Mouse (Mus musculus) embryo, embryonic 11.5 days (tissue): ENCODE results near the gene Nav2.

ENCODE experiments used
- DNase-seq: peaks from one replicate; pipeline ENCODE4 v3.0.0-alpha.2; 2012; ENCODE audit warnings: low read depth, low spot score

Gene Nav2

GRCm38 (mm10) chr7:49326136-49326722, 417.7 kb downstream of the Nav2 start:
- no peak for DNase-seq

- DNase-seq, result no peak
These were observed 418.6 kb downstream of the Nav2 start for GRCm38 (mm10) chr7:49326967-49327742.

- no peak for DNase-seq
These were observed 421.7 kb downstream of the Nav2 start for GRCm38 (mm10) chr7:49330181-49330580.

- DNase-seq, result no peak
These were observed 423.4 kb downstream of the Nav2 start for GRCm38 (mm10) chr7:49331939-49332338.

- DNase-seq, result no peak
These were observed 424.1 kb downstream of the Nav2 start for GRCm38 (mm10) chr7:49332644-49333043.

GRCm38 (mm10) chr7:49334163-49334562, 425.6 kb downstream of the Nav2 start:
- DNase-seq, result no peak

- no peak for DNase-seq
These were observed 426.5 kb downstream of the Nav2 start for GRCm38 (mm10) chr7:49335056-49335455.

GRCm38 (mm10) chr7:49336725-49337124, 428.2 kb downstream of the Nav2 start:
- no peak for DNase-seq

GRCm38 (mm10) chr7:49337710-49338109, 429.2 kb downstream of the Nav2 start:
- no peak for DNase-seq

GRCm38 (mm10) chr7:49339953-49340352, 431.4 kb downstream of the Nav2 start:
- DNase-seq, result no peak

GRCm38 (mm10) chr7:49341151-49341918, 432.8 kb downstream of the Nav2 start:
- DNase-seq, result no peak

- no peak for DNase-seq
These were observed 433.5 kb downstream of the Nav2 start for GRCm38 (mm10) chr7:49341919-49342529.

- DNase-seq, result no peak
These were observed 434.1 kb downstream of the Nav2 start for GRCm38 (mm10) chr7:49342556-49343080.

GRCm38 (mm10) chr7:49343081-49343600, 434.6 kb downstream of the Nav2 start:
- no peak for DNase-seq

- DNase-seq, result no peak
These were observed 435.4 kb downstream of the Nav2 start for GRCm38 (mm10) chr7:49343752-49344484.

GRCm38 (mm10) chr7:49347338-49348272, 439.1 kb downstream of the Nav2 start:
- DNase-seq, result no peak

GRCm38 (mm10) chr7:49348636-49349035, 440.1 kb downstream of the Nav2 start:
- DNase-seq, result no peak

GRCm38 (mm10) chr7:49350321-49351007, 441.9 kb downstream of the Nav2 start:
- DNase-seq, result no peak

GRCm38 (mm10) chr7:49351596-49352258, 443.2 kb downstream of the Nav2 start:
- DNase-seq, result no peak
